ENCODE assay signal across 8 mouse cellular contexts in the genomic region with DNA sequence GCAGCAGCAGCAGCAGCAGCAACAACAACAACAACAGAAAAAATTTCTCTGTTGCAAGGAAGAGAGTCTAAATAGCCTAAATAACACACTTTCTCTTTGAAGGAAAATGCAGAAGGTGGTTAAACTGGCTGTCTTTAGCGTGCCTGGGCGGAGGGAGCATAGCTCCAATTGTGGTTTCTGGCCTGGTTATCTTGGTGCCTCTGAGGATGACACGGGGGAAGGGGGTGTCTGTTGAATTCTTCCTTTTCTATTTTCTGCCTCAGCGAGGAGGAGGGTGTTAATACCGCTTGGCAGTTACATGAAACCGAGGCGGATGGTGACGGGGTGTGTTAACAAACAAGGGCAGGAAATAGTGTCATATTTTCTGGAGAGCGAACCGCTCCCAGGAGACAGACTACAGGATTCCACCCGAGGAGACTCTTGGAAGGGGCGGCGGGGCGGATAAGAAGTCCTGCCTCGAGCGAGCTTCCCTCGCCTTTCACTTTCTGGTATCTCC. TPM values are rescaled to one million over a fixed set of nuclear protein-coding genes. Genes with fewer than 3 reads are reported as not detected.
DNase-seq lines count a peak whose midpoint lies in the region; ATAC-seq and TF ChIP-seq lines count a peak whose summit lies in the region.

No protein-coding gene starts in this region.

- H3K27me3 ChIP-seq in intestine, embryonic 16.5 days (replicated peaks; ENCODE audit: control insufficient read depth, insufficient read depth, low read length) = no peaks in the 10 kb centered on the region

- no peaks in the 10 kb centered on the region for H3K4me1 ChIP-seq in cortical plate, adult 2 months (ENCODE audit: control insufficient read depth, insufficient read depth, low read length)
- no peaks in the 10 kb centered on the region for H3K4me1 ChIP-seq in intestine, embryonic 16.5 days (ENCODE audit: control insufficient read depth, insufficient read depth, low read length)

- no peaks in the 10 kb centered on the region for H3K36me3 ChIP-seq in intestine, embryonic 16.5 days (ENCODE audit: control insufficient read depth, insufficient read depth, low read length)

- intact Hi-C loops in left cerebral cortex, postnatal 14 days (cut with DNase I) = loop anchor here (2.0 to 10.0 kb wide), 2 partner anchors 202 to 624 kb away; a partner anchor contains a TSS

- DNase-seq in ovary, postnatal 36 days (ENCODE audit: low spot score) = peak; percentile 29
- DNase-seq in ovary, postnatal 10 days (ENCODE audit: low spot score) = no peak
- DNase-seq in left cerebral cortex, postnatal 14 days (ENCODE audit: low spot score in 2 of 2) = peak; percentile 55 to 62
- peak; percentile 69 for DNase-seq in thymus, postnatal 0 days (ENCODE audit: low spot score)

- H3K27ac ChIP-seq in cortical plate, adult 2 months (ENCODE audit: insufficient read depth, low read length) = no peak overlapping the region
- H3K27ac ChIP-seq in intestine, embryonic 16.5 days (ENCODE audit: low read length) = no peak overlapping the region

- peak overlapping the region; percentile 21 for H3K4me3 ChIP-seq in cortical plate, adult 2 months (ENCODE audit: insufficient read depth, low read length)
- peak overlapping the region; percentile 46 for H3K4me3 ChIP-seq in intestine, embryonic 16.5 days (ENCODE audit: low read length)

- H3K9ac ChIP-seq in intestine, embryonic 16.5 days (ENCODE audit: low read depth, low read length) = peak overlapping the region; percentile 52

- peak overlapping the region; percentile 75 for H3K4me2 ChIP-seq in intestine, embryonic 16.5 days (ENCODE audit: low read depth, low read length)

- H3K9me3 ChIP-seq in intestine, embryonic 16.5 days (ENCODE audit: control insufficient read depth, low read length) = no peaks in the 10 kb centered on the region

- TF ChIP-seq CTCF in cortical plate, adult 2 months (IDR thresholded peaks at IDR 0.05; ENCODE audit: extremely low read depth, insufficient read depth, low read length) = no peak

- ATAC-seq in granulocyte monocyte progenitor cell, adult 5-6 weeks (replicated peaks; ENCODE audit: poor library complexity, severe bottlenecking) = peak; percentile 35
- ATAC-seq in intestine, embryonic 16.5 days = peak; percentile 39
- ATAC-seq in megakaryocyte progenitor cell, adult 5-6 weeks (replicated peaks; ENCODE audit: poor library complexity) = peak; percentile 51

- no peak for TF ChIP-seq POLR2A in cortical plate, adult 2 months (IDR thresholded peaks at IDR 0.05; ENCODE audit: extremely low read depth, insufficient read depth, low read length)

- 22% methylated on average over 17 of the region's 17 CpGs for WGBS in intestine, embryonic 16.5 days

RNA-seq across cellular contexts. Expression of a gene that starts 27.2 kb away (rescaled TPM):
- 0.23 and 0.45 TPM in 2 replicates for polyA plus RNA-seq in cortical plate, adult 2 months (2012; rRNA removed)
- not detected in 2 replicates for total RNA-seq in granulocyte monocyte progenitor cell, adult 5-6 weeks (2014; fragmentation: Nextera tagmentation)
- not detected in 2 replicates for total RNA-seq in granulocyte monocyte progenitor cell, adult 5-6 weeks (2017)
- 1.5 TPM in 2 replicates for polyA plus RNA-seq in intestine, embryonic 16.5 days (2015; fragmentation: Nextera tagmentation; extraction: Ambion mirVana)
- total RNA-seq in left cerebral cortex, postnatal 14 days (2021) = not detected
- not detected in 2 replicates for total RNA-seq in megakaryocyte progenitor cell, adult 5-6 weeks (2015)
- not detected in 2 replicates for total RNA-seq in megakaryocyte progenitor cell, adult 5-6 weeks (2017)
- polyA plus RNA-seq in thymus, postnatal 0 days (2015; fragmentation: Nextera tagmentation; extraction: Ambion mirVana) = 191 and 212 TPM in 2 replicates

RNA-seq across cellular contexts. Expression of a gene that starts 34.2 kb away (rescaled TPM):
- 35.3 and 36.2 TPM in 2 replicates for polyA plus RNA-seq in cortical plate, adult 2 months (2012; rRNA removed)
- total RNA-seq in granulocyte monocyte progenitor cell, adult 5-6 weeks (2014; fragmentation: Nextera tagmentation) = 4.9 and 6.8 TPM in 2 replicates
- 5.0 and 7.3 TPM in 2 replicates for total RNA-seq in granulocyte monocyte progenitor cell, adult 5-6 weeks (2017)
- polyA plus RNA-seq in intestine, embryonic 16.5 days (2015; fragmentation: Nextera tagmentation; extraction: Ambion mirVana) = 2.3 TPM in 2 replicates
- 10 to 100 TPM; 44.9 to 47.8 TPM for total RNA-seq in left cerebral cortex, postnatal 14 days (2021)
- total RNA-seq in megakaryocyte progenitor cell, adult 5-6 weeks (2015) = 2.6 and 3.6 TPM in 2 replicates
- 4.6 and 6.2 TPM in 2 replicates for total RNA-seq in megakaryocyte progenitor cell, adult 5-6 weeks (2017)
- 19.8 and 25.5 TPM in 2 replicates for polyA plus RNA-seq in thymus, postnatal 0 days (2015; fragmentation: Nextera tagmentation; extraction: Ambion mirVana)

Comparison
In these comparisons a context has a peak if more than half of its experiments do, and no peak if none do; other contexts are left out.
1. RNA of a gene that starts 34.2 kb away (total RNA-seq): 44.9 to 47.8 TPM in left cerebral cortex, postnatal 14 days; 4.9 to 7.3 TPM in granulocyte monocyte progenitor cell, adult 5-6 weeks and 2.6 to 6.2 TPM in megakaryocyte progenitor cell, adult 5-6 weeks; every median in the first group is over 4 times any median in the second.
2. Peak in every context shown above with its lines, with median percentiles within 50 percentile points of each other: ATAC-seq.